Mouse (Mus musculus) liver, embryonic 14.5 days (tissue): ENCODE measurements around the gene Prmt8.

Source experiments
- CTCF ChIP-seq: IDR thresholded peaks from 2 replicates; pipeline ENCODE4 v1.5.1; 2016; ENCODE audit warnings: antibody characterized with exemption, low read depth, control low read depth
- EP300 ChIP-seq: IDR thresholded peaks from 2 replicates; pipeline ENCODE4 v1.6.1; 2016; ENCODE audit warnings: antibody characterized with exemption, low read depth

DNA sequence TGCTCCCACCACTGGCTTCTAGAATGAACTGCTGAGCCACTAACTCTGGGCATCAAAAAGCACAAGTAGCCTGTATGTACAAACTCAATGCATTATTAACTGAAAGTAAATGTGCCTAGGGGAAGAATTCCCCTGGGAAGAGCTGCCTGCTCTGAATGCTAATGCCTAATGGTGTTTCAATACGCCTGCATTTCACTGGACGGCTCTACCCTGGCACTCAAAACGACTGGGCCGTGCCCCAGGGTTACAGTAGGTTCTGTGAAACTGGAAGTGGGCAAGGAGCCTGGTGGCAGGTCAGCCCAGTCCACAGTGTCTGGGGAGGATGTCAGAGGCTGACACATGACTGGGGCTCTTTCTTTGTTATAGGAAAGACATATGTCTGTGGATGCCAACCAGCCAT lies 84.3 kb downstream of the Prmt8 start:
- TF ChIP-seq CTCF (no peak), EP300 (no peak)
